21 mouse cellular contexts compared by ENCODE assay signal in the genomic region with DNA sequence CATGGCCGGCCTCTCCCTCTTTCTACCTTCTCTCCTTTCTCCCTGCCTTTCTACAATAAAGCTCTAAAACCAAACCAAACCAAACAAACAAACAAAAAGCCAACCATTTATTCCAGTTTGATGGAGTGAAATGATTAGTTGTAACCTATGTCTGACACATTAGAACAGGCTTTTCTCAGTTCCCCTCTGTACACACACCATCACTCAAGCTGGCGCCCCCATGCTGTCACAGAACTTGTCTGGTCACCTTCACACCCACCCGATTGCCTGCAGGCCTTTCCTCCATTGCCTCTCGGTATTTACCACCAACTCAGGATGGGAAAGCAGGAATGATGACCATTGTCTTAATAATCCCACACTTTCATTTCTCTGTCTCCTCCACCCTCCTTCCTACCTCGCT.
"Had no signal": no experiment of that assay in that cellular context is flagged by ENCODE, and none has a peak within 500 bp of the region (broad histone marks: within the 10 kb centered on the region; RNA-seq: fewer than 3 reads in every experiment).

No protein-coding gene starts in this region.

- H3K4me2 ChIP-seq: kidney, embryonic 15.5 days; limb, embryonic 12.5 days; limb, embryonic 15.5 days; liver, embryonic 12.5 days; liver, embryonic 15.5 days; midbrain, embryonic 12.5 days; midbrain, embryonic 15.5 days; neural tube, embryonic 12.5 days; neural tube, embryonic 15.5 days had no signal

- ATAC-seq: liver, embryonic 12.5 days; midbrain, embryonic 15.5 days had no signal

- H3K27me3 ChIP-seq: kidney, embryonic 15.5 days; limb, embryonic 12.5 days; limb, embryonic 15.5 days; liver, embryonic 12.5 days; liver, embryonic 15.5 days; midbrain, embryonic 12.5 days; midbrain, embryonic 15.5 days; neural tube, embryonic 12.5 days; neural tube, embryonic 15.5 days had no signal

- H3K9ac ChIP-seq: kidney, embryonic 15.5 days; limb, embryonic 12.5 days; limb, embryonic 15.5 days; liver, embryonic 12.5 days; liver, embryonic 15.5 days; midbrain, embryonic 12.5 days; midbrain, embryonic 15.5 days; neural tube, embryonic 12.5 days; neural tube, embryonic 15.5 days had no signal

- DNase-seq: kidney, postnatal 10 days; kidney, postnatal 36 days; layer of hippocampus, postnatal 36 days; lung, adult 2 months; lung, postnatal 14 days; lung, postnatal 4 days; retina, postnatal 1 day; thymus, adult 2 months; thymus, postnatal 14 days; thymus, postnatal 4 days had no signal

- H3K4me1 ChIP-seq: kidney, embryonic 15.5 days; limb, embryonic 12.5 days; limb, embryonic 15.5 days; liver, embryonic 12.5 days; liver, embryonic 15.5 days; midbrain, embryonic 12.5 days; midbrain, embryonic 15.5 days; neural tube, embryonic 12.5 days; neural tube, embryonic 15.5 days had no signal

- H3K4me3 ChIP-seq: kidney, embryonic 15.5 days; left cerebral cortex, adult 2 months; limb, embryonic 12.5 days; limb, embryonic 15.5 days; liver, embryonic 12.5 days; liver, embryonic 15.5 days; midbrain, embryonic 12.5 days; midbrain, embryonic 15.5 days; neural tube, embryonic 12.5 days; neural tube, embryonic 15.5 days had no signal

- H3K9me3 ChIP-seq: kidney, embryonic 15.5 days; limb, embryonic 12.5 days; limb, embryonic 15.5 days; liver, embryonic 12.5 days; liver, embryonic 15.5 days; midbrain, embryonic 12.5 days; midbrain, embryonic 15.5 days; neural tube, embryonic 12.5 days; neural tube, embryonic 15.5 days had no signal

- H3K27ac ChIP-seq: kidney, embryonic 15.5 days; left cerebral cortex, adult 2 months; limb, embryonic 12.5 days; limb, embryonic 15.5 days; liver, embryonic 12.5 days; liver, embryonic 15.5 days; midbrain, embryonic 12.5 days; midbrain, embryonic 15.5 days; neural tube, embryonic 12.5 days; neural tube, embryonic 15.5 days; stomach, postnatal 0 days had no signal
